Mouse (Mus musculus): ENCODE results near the gene Smok3c.
"Not testable (repeated sequence)": the region's sequence is repeated elsewhere in the genome, so short reads cannot be mapped to it uniquely, and the experiment has no call there.

Gene Smok3c

GRCm38 (mm10) chr5:138052894-138053293 lies at the start of gene Smok3c:
Gene Smok3c, plus strand, starts transcription at chr5:138053194.
- DNase-seq: not testable (repeated sequence)

GRCm38 (mm10) chr5:138009437-138009836 lies 43.6 kb upstream of the Smok3c start:
- no peak for DNase-seq

- no peak for DNase-seq
These were observed 40.6 kb upstream of the Smok3c start for GRCm38 (mm10) chr5:138012382-138012781.

- DNase-seq: no peak
These were observed 36.5 kb upstream of the Smok3c start for GRCm38 (mm10) chr5:138016530-138016929.

- DNase-seq: no peak
These were observed 36.0 kb upstream of the Smok3c start for GRCm38 (mm10) chr5:138016997-138017396.

GRCm38 (mm10) chr5:138019577-138019976 lies 33.4 kb upstream of the Smok3c start:
- DNase-seq: not testable (repeated sequence)

GRCm38 (mm10) chr5:138020961-138021479 lies 32.0 kb upstream of the Smok3c start, which contains the start of the genes Smok3a and Smok3b:
Gene Smok3a, plus strand, starts transcription at chr5:138021261.
Gene Smok3b, plus strand, starts transcription at chr5:138021429.
- DNase-seq: not testable (repeated sequence)

- no peak for DNase-seq
These were observed 20.8 kb downstream of the Smok3c start for GRCm38 (mm10) chr5:138073803-138074202.

- no peak for DNase-seq
These were observed 22.7 kb downstream of the Smok3c start for GRCm38 (mm10) chr5:138075684-138076083.

GRCm38 (mm10) chr5:138076148-138076547 lies 23.2 kb downstream of the Smok3c start:
- DNase-seq: no peak

- DNase-seq: no peak
These were observed 27.5 kb downstream of the Smok3c start for GRCm38 (mm10) chr5:138080456-138080855.

- no peak for DNase-seq
These were observed 28.5 kb downstream of the Smok3c start for GRCm38 (mm10) chr5:138081446-138081845.

GRCm38 (mm10) chr5:138083318-138083900 lies 30.4 kb downstream of the Smok3c start:
- DNase-seq: no peak

- DNase-seq: no peak
These were observed 30.9 kb downstream of the Smok3c start for GRCm38 (mm10) chr5:138083936-138084335.

GRCm38 (mm10) chr5:138084507-138084906 lies 31.5 kb downstream of the Smok3c start:
- no peak for DNase-seq

GRCm38 (mm10) chr5:138084996-138085395 lies 32.0 kb downstream of the Smok3c start, which contains the start of gene Zkscan1:
Gene Zkscan1, plus strand, starts transcription at chr5:138085084.
- DNase-seq: peak; percentile 84

- no peak for DNase-seq
These were observed 32.5 kb downstream of the Smok3c start for GRCm38 (mm10) chr5:138085421-138085911.

GRCm38 (mm10) chr5:138086842-138087241 lies 33.8 kb downstream of the Smok3c start:
- DNase-seq: no peak

GRCm38 (mm10) chr5:138088366-138088765 lies 35.4 kb downstream of the Smok3c start:
- DNase-seq: no peak

- no peak for DNase-seq
These were observed 36.1 kb downstream of the Smok3c start for GRCm38 (mm10) chr5:138089108-138089551.

- DNase-seq: no peak
These were observed 37.3 kb downstream of the Smok3c start for GRCm38 (mm10) chr5:138090271-138090670.

- no peak for DNase-seq
These were observed 37.7 kb downstream of the Smok3c start for GRCm38 (mm10) chr5:138090737-138091136.

- no peak for DNase-seq
These were observed 39.8 kb downstream of the Smok3c start for GRCm38 (mm10) chr5:138092771-138093170.

- DNase-seq: no peak
These were observed 41.5 kb downstream of the Smok3c start for GRCm38 (mm10) chr5:138094474-138094873.

All from cerebellum, adult 11-12 months (tissue).